Mouse (Mus musculus): ENCODE measurements around the gene Phf5a.
A peak's percentile ranks its signal among the peaks of the same experiment; 100 is the strongest.
"Not testable (repeated sequence)": the region's sequence is repeated elsewhere in the genome, so short reads cannot be mapped to it uniquely, and the experiment has no call there.

Gene Phf5a

DNA sequence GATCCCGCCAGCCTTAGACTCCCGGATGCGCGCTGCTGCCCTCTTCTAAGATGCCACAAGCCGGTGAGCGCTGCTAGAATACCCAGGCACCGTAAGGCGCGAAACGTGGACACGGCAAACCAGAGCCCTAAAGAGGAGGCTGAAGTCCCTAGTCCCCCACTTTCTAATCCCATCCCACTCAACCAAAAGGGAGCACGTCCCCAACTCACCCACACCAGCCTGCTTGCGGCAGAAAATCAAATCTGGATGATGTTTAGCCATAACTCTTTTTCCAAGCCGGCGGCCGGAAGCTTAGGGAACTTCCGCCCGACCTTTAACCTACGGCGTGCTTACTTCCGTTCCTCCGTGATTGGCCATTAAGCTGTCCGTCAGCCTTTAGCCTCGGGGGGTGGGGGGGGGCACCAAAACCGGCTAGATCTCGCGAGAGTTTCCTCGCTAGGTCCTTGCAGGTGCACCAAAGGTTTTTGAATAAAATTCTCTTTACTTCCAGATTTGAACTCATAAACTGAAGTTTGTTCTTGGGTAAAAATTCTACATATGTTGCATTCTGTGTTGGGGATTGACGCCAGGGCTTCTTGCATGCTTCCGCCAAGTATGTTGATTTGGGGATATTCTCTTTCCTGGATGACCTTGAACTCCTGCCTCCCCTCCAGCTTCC is at the start of gene Phf5a:
Phf5a (minus strand) TSS at position 308 of the 658 bp plus-strand sequence.
- peak; percentile 90 for DNase-seq (ENCODE audit: extremely low read depth, insufficient read length, low spot score)

DNA sequence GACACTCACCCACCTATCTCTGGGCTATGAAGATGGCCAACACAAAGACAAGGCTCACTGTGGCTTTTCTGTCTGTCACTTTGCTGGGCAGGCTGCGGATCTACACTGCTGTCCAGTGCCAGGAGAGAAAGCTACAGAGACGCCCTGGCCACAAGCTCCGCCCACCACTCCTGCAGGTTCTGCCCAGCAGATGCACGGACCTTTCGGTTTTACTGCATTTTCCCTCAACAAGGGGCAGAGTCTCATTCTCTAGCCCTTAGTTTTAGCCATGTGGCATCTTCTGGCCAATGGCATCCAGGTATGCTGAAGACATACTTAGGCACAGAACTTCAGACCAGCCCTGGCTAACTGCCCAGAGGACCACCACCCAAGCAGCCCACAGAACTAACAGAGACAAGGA is 49.5 kb upstream of the Phf5a start:
- DNase-seq (ENCODE audit: extremely low read depth, insufficient read length, low spot score): no peak

DNA sequence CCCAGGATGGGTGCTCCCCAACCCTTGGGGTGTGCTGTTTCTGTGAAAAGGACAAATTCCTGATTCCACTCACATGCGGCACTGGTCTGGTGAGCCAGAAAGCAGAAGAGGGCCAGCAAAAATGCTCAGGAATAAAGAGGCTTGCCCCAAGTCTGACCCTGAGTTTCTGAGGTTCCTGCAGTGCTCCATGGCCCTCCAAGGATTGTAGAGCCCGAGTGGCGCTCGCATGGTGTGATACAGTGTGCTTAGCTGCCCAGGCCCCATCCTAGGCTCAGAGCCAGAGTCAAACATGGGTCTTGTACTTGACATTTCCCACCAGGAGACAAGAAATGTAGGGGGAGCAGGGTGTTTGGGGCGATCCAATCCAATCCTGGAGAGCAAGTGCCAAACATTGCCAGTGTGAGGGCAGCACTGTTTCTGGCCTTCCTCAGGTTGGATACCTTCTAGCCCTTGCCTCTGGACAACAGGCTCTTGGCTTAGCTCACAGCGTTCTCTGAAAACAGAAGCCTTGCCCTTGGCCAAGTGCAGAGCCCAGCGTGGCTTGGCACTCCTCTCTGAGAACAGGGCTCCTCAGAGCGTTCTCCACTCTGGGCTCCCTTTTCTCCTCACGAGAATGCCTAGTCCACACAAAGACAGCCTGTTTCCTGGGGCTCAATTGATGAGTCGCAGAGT is 49.0 kb upstream of the Phf5a start:
- no peak for DNase-seq (ENCODE audit: extremely low read depth, insufficient read length, low spot score)

DNA sequence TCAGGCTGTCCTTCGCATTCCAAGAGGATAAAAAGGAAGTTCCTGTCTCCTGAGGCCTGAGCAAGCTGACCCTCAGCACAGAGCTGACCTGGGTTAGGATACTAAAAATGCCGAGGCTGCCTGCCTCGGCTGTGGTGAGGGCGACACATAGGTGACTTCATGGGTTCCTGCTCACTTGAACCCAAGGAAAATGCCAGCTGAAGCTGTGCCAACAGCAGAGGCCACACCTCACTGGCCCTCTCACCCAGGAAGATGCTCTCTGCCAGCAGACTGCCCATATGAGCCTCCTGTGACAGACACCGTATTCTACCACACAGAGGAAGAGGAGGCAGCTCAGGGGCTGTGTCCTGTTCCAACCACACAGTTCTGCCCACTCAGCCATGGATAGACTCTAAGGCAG is 47.4 kb upstream of the Phf5a start:
- DNase-seq (ENCODE audit: extremely low read depth, insufficient read length, low spot score): no peak

DNA sequence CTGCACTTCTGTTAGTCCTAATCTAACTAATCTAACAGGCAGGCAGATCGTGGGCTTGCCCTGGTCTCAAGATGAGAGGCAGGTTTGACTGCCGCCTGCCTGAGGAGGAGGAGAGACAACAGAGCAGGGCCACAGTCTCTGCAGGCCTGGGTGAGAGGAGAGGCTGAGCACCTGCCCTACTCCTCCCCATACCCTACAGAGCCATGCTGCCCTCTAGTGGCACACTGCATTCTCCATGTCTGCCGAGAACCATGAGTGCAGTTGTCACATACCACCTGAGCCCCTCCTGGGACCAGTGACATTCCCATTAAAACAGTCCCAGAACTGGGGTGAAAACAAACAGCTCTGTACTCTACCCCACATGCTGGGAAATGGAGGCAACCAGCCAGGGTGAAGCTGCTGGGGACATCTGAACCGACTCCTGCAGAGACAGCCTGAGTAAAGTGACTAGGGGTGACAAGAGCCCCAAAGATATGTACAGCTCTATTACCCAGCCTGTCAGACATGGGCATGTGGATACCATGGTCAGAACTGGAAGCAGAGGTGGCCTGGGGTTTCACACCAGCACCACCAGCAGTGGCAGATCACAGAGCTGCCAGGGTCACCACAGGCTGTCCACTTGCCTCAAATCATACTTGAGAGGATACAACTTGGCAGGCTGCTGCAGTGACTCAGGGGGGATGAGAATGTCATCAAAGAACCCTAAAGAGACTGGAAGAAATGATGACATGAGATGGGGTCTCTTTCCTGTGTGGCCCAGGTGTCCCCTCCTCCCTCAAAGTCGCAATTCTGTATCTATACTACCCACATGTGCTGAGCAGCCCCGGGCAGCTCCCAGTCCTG is 46.1 kb upstream of the Phf5a start:
- DNase-seq (ENCODE audit: extremely low read depth, insufficient read length, low spot score): no peak

DNA sequence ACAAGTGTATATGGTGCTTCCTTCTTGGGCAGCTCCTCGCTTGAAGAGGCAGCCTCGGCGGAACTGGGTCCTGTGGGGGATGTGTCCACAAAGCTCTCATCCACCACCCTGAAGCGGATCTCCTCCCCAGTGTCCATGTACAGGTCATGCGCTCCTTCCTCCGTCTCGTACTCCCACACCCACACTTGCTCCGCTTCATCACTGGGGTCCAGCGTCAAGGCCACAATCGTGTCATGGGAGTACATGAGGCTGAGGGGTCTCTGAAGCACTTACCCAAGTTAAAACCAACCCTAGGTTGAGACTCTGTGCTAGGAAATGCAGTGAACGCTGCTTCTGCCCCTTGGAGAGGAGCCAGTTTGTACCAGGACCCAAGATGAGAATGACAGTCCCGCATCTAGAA is 45.5 kb upstream of the Phf5a start:
- no peak for DNase-seq (ENCODE audit: extremely low read depth, insufficient read length, low spot score)

DNA sequence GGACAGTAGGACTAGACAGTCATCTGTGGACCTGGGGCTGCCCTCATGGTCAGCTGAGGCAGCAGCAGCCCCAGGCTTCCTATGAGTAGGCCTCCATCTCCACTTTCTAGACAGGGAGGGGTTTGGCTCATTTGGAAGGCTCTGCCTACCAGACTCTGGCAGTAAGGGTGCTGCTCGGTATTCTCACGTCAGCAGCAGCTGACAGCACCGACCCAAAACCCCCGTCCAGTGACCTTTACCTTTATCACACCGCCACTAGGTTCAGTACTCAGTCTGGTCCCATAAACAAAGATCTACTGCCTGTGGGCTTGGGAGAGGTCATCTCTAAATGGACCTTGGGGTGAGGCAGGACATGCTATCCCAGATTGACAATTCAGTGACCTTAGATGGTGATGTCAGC is 44.0 kb upstream of the Phf5a start:
- no peak for DNase-seq (ENCODE audit: extremely low read depth, insufficient read length, low spot score)

DNA sequence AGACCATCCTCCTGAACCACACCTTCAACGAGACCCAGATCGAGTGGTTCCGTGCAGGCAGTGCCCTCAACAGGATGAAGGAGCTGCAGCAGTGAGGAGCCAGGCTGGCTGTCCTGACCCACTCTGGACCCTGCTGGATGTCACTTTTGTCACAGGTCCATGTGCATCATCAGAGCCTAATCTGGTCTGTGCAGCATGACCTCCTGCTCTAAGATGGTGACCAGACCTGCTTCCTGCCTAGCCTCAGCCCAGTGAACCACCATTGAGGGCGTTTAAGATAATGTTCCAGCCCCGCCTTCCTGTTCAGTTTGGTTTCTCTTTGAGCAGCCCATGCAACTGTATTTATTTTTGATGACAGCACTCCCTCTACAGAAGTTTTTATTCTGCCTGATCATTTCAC is 43.0 kb upstream of the Phf5a start:
- DNase-seq (ENCODE audit: extremely low read depth, insufficient read length, low spot score): no peak

DNA sequence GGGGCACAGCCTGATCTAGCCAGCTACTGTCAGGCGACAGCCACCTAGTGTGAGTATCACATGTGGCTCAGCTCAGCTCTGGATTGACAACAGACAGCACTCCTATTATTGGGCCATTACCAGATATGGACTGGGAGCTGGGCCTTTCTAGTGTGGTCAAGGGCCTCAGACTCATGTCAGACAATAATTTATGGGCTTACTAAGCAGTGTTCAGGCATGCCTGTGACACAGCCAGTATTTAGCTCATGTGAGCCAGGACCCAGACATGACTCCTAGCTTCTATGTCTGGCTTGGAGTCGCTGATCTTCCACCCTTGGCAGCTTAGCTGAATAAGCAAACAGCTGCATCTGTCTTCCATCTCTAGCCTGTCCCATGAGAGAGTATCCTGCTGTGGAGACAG is 40.8 kb upstream of the Phf5a start:
- DNase-seq (ENCODE audit: extremely low read depth, insufficient read length, low spot score): no peak

DNA sequence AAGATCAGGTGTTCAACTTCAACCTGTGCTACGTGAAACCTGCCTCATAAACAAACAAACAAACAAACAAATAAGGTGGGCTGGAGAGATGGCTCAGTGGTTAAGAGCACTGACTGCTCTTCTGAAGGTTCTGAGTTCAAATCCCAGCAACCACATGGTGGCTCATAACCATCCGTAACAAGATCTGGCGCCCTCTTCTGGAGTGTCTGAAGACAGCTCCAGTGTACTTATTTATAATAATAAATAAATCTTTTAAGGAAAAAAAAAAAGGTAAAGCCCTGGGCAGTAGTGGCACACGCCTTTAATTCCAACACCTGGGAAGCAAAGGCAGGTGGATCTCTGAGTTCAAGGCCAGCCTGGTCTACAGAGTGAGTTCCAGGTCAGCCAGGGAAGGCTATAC is 37.1 kb upstream of the Phf5a start:
- DNase-seq (ENCODE audit: extremely low read depth, insufficient read length, low spot score): not testable (repeated sequence)

DNA sequence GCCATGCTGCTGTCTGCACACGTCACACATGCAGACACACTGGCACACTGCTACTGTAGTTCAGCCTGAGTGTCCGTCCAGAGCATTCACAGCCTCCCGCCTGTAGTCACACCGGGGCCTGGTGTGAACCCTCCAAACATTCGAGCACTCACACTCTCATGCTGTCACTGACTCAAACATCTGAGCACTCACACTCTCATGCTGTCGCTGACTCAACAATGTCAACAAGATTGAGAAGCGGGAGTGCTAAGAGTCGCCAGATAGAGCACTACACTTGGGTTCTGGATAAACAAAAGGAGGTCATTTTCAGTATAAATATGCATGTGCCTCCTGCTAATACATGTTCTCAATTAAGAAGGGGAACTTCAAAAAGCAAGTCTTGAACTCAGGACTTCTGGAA is 36.2 kb upstream of the Phf5a start:
- DNase-seq (ENCODE audit: extremely low read depth, insufficient read length, low spot score): no peak

DNA sequence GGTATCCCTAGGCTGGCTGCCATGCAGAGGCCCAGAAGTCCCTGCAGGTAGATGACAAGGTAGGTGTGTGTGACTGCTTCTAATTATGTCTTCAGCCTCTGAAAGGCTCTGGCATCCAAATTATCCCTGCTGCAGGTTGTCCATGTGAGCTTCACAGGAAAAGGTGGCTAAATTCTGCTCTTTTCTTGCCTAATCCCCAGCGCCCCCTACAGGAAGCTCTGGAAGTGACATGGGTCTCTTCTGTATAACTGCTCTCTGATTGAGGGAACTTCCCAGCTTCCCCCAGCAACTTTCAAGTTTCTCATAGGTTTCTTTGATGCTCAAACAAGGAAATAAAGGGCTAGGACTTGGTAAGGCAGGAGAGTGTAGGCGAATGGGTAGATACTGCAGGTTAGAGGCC is 33.2 kb upstream of the Phf5a start:
- no peak for DNase-seq (ENCODE audit: extremely low read depth, insufficient read length, low spot score)

DNA sequence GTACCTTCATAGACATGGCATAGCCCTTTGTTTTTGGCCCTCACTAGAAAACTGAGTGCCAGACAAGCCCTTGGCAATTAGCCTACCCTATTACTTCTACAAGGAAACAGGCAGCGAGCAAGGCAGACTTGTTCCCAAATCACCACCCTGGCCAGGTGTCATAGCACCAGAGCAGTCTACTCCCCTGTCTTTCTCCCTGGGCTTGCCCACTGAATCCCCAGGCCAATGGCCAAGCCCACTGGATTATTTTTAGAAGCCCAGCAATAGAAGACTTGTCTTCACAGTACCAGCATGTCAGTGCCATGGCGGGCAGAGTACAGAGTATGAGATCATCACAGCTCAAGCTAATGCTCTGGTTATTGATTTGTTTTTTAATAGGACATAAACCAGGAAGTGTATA is 27.0 kb upstream of the Phf5a start:
- no peak for DNase-seq (ENCODE audit: extremely low read depth, insufficient read length, low spot score)

DNA sequence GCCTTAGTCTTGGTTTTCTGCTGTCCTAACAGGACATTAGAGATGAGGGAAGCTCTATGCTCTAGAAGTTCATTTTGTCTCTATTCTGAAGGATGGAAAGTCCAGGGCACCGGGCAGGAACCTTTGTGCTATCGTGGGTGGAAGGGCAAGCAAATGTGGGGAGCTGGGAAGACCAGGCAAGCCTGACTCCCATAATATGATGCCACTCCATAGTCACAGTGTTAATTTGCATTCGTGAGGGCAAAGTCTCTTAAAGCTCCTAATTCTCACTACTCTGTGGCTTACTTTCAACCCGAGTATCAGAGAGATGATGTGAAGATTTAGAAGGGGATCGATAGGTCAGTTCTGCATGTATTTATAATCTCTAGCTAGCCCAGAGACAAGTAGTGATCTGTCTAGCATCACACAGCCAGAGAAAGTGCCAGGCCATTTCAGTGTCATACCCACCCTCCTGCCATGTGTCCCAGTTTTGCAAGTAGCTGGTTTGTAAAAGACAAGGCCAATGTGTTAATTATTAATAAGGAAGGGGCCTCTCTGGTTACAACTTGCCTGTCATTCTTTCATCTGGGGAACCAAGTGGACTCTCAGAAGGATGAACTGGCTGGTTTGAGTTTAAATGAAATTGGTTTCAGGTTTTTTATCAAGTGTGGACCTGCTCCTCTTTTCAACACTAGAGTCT is 26.0 kb upstream of the Phf5a start:
- no peak for DNase-seq (ENCODE audit: extremely low read depth, insufficient read length, low spot score)

DNA sequence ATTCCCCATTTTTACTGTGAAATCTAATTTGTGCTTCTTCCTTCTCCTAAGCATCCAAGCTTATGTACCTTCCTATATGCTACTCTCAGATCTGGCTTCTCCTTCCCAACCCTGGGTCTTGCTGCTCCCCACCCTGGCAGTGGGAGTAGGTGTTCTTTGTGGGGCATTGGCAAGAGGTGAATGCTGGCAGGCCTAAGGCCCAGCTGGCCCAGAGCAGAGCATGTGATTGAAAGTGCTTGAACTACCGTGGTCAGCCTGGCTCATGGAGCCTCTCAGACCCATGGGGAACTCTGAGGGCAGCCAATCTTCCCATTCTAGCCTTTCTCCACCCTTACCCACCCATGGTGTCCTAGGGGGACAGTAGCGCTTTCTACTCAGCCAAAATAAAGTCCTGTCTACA is 24.7 kb upstream of the Phf5a start:
- no peak for DNase-seq (ENCODE audit: extremely low read depth, insufficient read length, low spot score)

DNA sequence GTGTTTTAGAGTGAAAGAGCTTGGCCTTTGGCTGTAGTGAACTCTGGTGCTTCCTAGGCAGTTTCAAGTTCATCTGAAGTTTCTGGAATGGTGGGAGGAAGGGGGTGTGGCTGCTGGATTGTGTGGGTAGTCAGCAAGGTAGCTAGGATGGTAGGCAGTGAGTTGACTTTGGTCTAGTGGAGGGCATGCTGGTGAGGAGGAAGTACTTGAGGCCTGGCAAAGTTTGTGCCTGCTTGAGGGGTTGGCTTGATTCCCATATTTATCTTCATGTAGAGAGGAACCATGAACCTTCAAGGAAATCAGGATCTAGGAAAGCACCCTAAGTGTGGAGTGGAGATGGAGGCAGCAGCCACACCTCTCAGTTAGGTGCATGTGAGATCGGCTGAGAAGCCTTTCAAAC is 22.3 kb upstream of the Phf5a start:
- DNase-seq (ENCODE audit: extremely low read depth, insufficient read length, low spot score): no peak

DNA sequence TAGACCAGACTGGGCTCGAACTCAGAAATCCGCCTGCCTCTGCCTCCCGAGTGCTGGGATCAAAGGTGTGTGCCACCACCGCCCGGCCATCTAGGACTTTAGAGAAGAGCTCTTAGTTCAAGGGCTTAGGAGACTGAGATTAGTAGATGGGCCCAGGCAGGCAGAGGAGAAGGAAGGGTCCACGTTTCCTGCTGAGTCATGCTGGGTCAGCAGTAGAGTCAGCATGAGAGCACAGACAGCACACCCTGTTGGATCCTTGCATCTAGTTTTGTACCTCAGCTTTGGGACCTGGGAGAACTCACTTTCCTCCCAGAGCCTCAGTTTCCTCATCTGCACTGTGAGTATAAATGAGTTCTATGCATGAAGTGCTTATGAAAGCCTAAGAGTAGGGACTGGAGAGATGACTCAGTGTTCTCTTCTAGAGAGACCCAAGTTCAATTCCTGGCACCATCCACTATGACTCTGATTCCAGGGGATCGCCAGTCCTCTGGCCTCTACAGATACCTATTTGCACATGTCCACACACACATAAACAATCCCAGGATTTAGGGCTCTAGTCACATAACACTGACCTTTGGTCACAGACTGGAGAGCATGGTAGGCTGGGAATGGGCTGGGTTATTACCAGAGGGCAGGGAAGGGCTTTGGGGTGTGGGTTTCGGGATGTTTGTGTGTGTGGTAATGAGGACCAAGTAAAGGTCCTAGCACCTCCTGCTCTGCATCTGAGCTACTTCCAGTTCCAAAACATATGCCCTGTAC is 20.3 kb upstream of the Phf5a start:
- no peak for DNase-seq (ENCODE audit: extremely low read depth, insufficient read length, low spot score)

DNA sequence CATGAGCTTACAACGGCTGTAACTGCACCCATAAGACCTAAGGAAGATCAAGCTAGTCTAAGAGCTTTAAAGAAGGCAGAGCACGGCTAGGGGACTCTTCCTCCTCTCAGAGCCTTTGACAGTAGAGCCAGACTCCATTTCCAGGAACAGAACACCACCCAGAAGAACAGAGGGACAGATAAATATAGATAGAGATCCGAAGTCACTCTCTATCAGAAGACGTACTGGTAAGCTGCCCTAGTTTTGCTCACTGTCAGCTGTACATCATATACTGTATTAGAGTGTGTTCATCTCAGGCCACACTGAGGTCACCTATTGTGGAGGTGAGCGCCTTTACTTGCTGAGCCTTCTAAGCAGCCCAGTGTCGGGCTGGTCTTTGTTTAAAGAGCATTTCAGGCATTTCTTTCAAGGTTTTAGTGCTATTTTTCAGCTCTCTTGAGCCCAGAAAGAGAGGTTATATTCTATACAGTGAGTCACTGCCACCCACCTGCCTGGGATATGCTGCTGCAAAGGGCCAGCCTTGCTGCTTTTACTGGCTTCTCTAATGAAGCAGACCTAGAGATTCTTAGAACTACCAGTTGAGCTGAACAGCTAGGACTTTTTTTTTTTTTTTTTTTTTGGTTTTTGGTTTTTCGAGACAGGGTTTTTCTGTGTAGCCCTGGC is 19.6 kb upstream of the Phf5a start:
- no peak for DNase-seq (ENCODE audit: extremely low read depth, insufficient read length, low spot score)

DNA sequence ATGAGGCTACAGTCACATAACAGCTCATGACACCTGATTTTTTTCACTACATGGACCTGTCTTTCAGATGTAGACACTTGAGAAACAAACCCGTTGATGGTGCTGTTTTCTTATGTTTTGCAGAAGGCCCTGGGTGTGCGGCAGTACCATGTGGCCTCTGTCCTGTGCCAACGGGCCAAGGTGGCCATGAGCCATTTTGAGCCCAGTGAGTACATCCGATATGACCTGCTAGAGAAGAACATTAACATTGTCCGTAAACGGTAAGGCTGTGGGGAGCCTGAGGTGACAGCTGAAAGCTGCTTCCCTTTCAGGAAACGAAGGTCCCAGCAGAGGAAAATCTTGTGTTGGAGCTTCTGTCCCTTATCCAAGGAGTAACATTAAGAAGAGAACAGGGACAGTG is 17.5 kb upstream of the Phf5a start:
- no peak for DNase-seq (ENCODE audit: extremely low read depth, insufficient read length, low spot score)

Measured in 3134 (cell line).